In the genomic region with DNA sequence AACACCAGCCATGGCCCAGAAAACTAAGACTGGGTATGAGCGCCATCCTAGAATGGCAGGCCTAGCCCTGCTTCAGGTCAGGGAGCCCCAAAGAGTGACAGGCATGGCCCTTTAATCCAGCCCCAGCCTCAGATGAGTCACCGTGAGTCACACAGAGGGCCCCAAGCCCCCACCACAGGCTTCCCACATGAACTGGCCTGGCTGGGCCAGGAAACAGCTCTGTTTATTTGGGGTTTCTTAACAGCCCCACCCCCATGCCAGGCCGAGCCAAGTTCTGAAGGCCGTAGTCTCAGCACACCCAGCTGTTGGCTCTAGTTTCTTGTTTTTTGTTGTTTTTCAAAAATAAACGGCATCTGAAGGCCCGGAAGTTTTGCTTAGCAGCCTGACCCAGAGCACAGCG, we compare ENCODE assay signal across 8 mouse cellular contexts. TPM values are rescaled to one million over a fixed set of nuclear protein-coding genes. Genes with fewer than 3 reads are reported as not detected.
DNase-seq lines count a peak whose midpoint lies in the region; ATAC-seq lines count a peak whose summit lies in the region.
"Had no signal": no experiment of that assay in that cellular context is flagged by ENCODE, and none has a peak within 500 bp of the region (broad histone marks: within the 10 kb centered on the region; RNA-seq: fewer than 3 reads in every experiment).

No protein-coding gene starts in this region.

- ATAC-seq in hindbrain, embryonic 15.5 days (ENCODE audit: low FRiP score, low read depth) = no peak
- peak; percentile 79 for ATAC-seq in megakaryocyte progenitor cell, adult 5-6 weeks (replicated peaks; ENCODE audit: poor library complexity)

- H3K4me3 ChIP-seq in hindbrain, embryonic 15.5 days = no peak overlapping the region

- 70% methylated on average over 7 of the region's 7 CpGs for WGBS in hindbrain, embryonic 15.5 days

- H3K9me3 ChIP-seq in hindbrain, embryonic 15.5 days = no peaks in the 10 kb centered on the region

- H3K27me3 ChIP-seq in hindbrain, embryonic 15.5 days = peaks cover 11% of the 10 kb centered on the region

- peaks cover 43% of the 10 kb centered on the region for H3K4me1 ChIP-seq in hindbrain, embryonic 15.5 days (replicated peaks)

- H3K36me3 ChIP-seq in hindbrain, embryonic 15.5 days = no peaks in the 10 kb centered on the region

- H3K4me2 ChIP-seq in hindbrain, embryonic 15.5 days = no peak overlapping the region

- peak overlapping the region; percentile 47; the same call in 1 of the 2 replicates for H3K27ac ChIP-seq in hindbrain, embryonic 15.5 days (replicated peaks)

- H3K9ac ChIP-seq in hindbrain, embryonic 15.5 days = no peak overlapping the region

- DNase-seq in 3T3-L1 (ENCODE audit: low read depth, low spot score) (peak; percentile 100), adipocyte (ENCODE audit: low spot score) (peak; percentile 99)
- peak; percentile 84 for DNase-seq in gastrocnemius, adult 18-20 months (ENCODE audit: low spot score)
- peak; percentile 44 to 52 for DNase-seq in layer of hippocampus, postnatal 36 days
- peak; percentile 93 for DNase-seq in urinary bladder, postnatal 14 days (ENCODE audit: low spot score)

RNA-seq across cellular contexts. Expression of gene Htra3, which starts 6.5 kb away (rescaled TPM):
- total RNA-seq in gastrocnemius, adult 18-20 months (2021) = 10 to 100 TPM; 28.4 to 34.8 TPM
- polyA plus RNA-seq in hindbrain, embryonic 15.5 days (2015; fragmentation: Nextera tagmentation; extraction: Ambion mirVana) = 15.8 and 19.3 TPM in 2 replicates
- total RNA-seq in layer of hippocampus, postnatal 36 days (2021) = 1 to 10 TPM; 3.8 to 7.3 TPM
- not detected in 2 replicates for total RNA-seq in megakaryocyte progenitor cell, adult 5-6 weeks (2015)
- not detected in 2 replicates for total RNA-seq in megakaryocyte progenitor cell, adult 5-6 weeks (2017)
- total RNA-seq: neutrophil, adult 5-6 weeks had no signal

Comparison
In these comparisons a context has a peak if more than half of its experiments do, and no peak if none do; other contexts are left out.
1. DNase-seq: peak in every context shown above with its lines; median percentile 100 in 3T3-L1; 99 in adipocyte; 93 in urinary bladder, postnatal 14 days; 84 in gastrocnemius, adult 18-20 months; 48 in layer of hippocampus, postnatal 36 days.
2. RNA of gene Htra3, which starts 6.5 kb away (total RNA-seq): 28.4 to 34.8 TPM in gastrocnemius, adult 18-20 months and 3.8 to 7.3 TPM in layer of hippocampus, postnatal 36 days; not detected in megakaryocyte progenitor cell, adult 5-6 weeks; every median in the first group is over 4 times any median in the second.